Mouse (Mus musculus) neutrophil, adult 59 days (primary cell): Measurements from ENCODE around the gene Med14. TPM values are rescaled to one million over a fixed set of nuclear protein-coding genes. Genes with fewer than 3 reads are reported as not detected.

ENCODE experiments used
- total RNA-seq, 2 experiments: library from RNA; stranded (reverse); gene quantifications; 1 replicate in 1 of 2; 2 replicates in 1 of 2; pipeline ENCODE4 v1.2.4; 2023

Med14 gene
- 10 to 100 TPM; 28.0 to 29.2 TPM for total RNA-seq

DNA sequence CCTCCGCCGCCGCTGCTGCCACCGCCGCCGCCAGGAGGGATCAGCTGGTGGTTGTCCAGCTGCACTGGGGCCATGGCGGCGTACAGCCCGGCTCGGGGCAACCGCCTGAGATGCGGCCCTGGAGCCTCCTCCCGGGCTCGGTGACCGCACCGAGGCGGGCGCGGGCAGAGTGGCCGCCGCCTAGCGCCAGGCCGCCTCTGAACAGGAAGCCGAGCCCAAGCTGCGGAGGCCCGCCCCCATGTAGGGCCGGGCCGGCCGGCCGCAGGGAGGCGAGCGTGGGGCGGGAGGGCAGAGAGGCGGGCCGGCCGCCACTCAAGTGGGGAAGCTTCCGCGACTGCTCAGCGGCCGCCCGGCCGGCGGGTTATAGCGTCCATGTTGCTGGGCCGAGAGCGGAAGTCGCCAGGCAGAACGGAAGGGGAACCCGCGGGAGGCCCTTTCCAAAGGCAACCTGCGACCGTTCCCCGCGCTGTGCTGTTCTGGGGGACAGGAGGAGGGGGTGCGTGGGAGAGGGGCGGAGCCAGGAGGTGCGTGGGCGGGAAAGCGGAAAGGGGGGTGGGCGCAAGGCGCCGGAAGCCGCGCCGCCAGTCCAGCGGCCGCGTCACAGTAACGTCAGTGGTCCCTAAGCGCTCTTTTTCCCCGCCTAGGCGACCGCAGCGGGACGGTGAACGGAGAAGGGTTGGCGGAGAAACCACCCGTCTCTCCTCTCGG is at the start of gene Med14:
Med14 (minus strand) TSS at position 448 of the 708 bp plus-strand sequence.

DNA sequence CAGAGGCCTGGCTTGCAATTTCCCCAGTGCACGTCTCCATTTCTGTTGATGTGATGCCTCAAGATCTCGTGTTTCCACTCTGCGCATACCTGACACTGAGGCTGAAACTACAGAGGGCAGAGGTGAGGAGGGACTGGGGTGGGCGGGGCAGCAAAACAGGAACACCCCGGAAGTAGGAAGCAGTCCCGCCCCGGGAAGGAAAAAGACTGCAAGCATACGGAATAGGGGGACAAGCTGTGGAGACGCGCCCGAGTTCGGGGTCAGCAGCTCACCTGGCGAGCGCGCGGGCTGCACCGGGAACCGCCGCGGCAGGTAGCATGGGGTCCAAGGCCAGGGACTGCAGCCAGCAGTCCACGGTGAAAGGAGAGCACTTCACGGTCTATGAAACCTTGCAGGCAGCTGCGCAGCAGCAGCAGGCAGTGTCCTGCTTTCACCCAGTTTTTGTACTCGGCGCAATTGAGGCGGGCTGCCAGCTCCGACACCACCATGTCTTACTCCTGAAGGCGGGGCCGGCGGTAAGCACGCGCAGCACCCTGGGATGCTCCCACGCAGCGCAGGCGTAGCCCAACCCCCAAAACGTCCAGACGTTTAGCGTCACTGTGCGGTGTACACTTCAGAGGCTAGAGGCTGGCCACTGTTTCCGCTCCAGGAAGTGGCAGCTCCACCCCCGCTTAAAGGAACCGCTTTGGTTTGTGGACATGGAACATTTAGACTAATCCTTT is 88.7 kb downstream of the Med14 start, which contains the start of gene 1810030O07Rik:
1810030O07Rik (minus strand) TSS at position 615 of the 722 bp plus-strand sequence.

Other genes starting within 250 kb of the Med14 start
- gene Atp6ap2, start 174.3 kb downstream of the Med14 start, total RNA-seq, result 10 to 100 TPM; 82.5 to 89.3 TPM
- gene 1810030O07Rik, start 88.4 kb downstream of the Med14 start, total RNA-seq, result 10 to 100 TPM; 10.1 to 18.5 TPM